ENCODE assay signal across 16 mouse cellular contexts in the genomic region with DNA sequence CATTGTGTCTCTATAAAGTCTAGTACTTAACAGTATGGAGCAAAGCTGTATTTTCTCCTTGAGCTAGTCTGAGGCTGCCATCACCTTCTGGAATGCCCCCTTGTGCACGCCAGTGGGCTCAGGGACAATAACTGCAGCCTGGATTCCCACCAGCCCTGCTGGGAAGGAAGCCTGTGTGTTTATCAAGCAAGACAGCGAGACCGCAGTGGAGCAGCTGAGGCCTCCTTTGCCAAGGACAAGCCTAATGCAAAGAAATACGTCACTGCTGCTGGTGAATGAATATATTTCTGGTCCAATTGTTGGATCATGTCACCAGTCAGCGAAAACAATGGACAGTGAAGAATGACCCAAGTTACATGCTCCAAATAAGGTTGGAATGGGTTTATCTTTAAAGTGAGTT.
A peak's percentile ranks its signal among the peaks of the same experiment; 100 is the strongest.
DNase-seq lines count a peak whose midpoint lies in the region; ATAC-seq and TF ChIP-seq lines count a peak whose summit lies in the region.
"Had no signal": no experiment of that assay in that cellular context is flagged by ENCODE, and none has a peak within 500 bp of the region (broad histone marks: within the 10 kb centered on the region; RNA-seq: fewer than 3 reads in every experiment).

No protein-coding gene starts in this region.

- no peak overlapping the region for H3K4me2 ChIP-seq in hindbrain, postnatal 0 days (ENCODE audit: low read depth, low read length)
- no peak overlapping the region for H3K4me2 ChIP-seq in hindbrain, embryonic 13.5 days
- no peak overlapping the region for H3K4me2 ChIP-seq in forebrain, embryonic 16.5 days (ENCODE audit: low read length)
- H3K4me2 ChIP-seq: intestine, embryonic 15.5 days; liver, embryonic 11.5 days had no signal

- 29% methylated on average over 5 of the region's 5 CpGs for whole genome bisulfite sequencing in hindbrain, postnatal 0 days
- 24% methylated on average over 5 of the region's 5 CpGs for WGBS in hindbrain, embryonic 13.5 days
- 43% methylated on average over 5 of the region's 5 CpGs for WGBS in forebrain, embryonic 16.5 days

- H3K9me3 ChIP-seq in hindbrain, postnatal 0 days (ENCODE audit: low read length) = peaks cover under 1% of the 10 kb centered on the region; the same call in 1 of the 2 replicates
- H3K9me3 ChIP-seq in hindbrain, embryonic 13.5 days = no peaks in the 10 kb centered on the region
- H3K9me3 ChIP-seq in forebrain, embryonic 16.5 days (ENCODE audit: control insufficient read depth, low read length) = no peaks in the 10 kb centered on the region
- H3K9me3 ChIP-seq: G1E; intestine, embryonic 15.5 days; megakaryocyte, embryonic 14.5 days had no signal

- no peak overlapping the region for H3K27ac ChIP-seq in hindbrain, postnatal 0 days
- no peak overlapping the region for H3K27ac ChIP-seq in hindbrain, embryonic 13.5 days
- H3K27ac ChIP-seq in forebrain, embryonic 16.5 days (ENCODE audit: low read length) = no peak overlapping the region
- H3K27ac ChIP-seq: intestine, embryonic 15.5 days; kidney, postnatal 0 days had no signal

- intact Hi-C loops in heart, postnatal 14 days (cut with DNase I) = no loop called here

- H3K36me3 ChIP-seq in hindbrain, postnatal 0 days (ENCODE audit: insufficient read depth, low read length) = no peaks in the 10 kb centered on the region
- H3K36me3 ChIP-seq in hindbrain, embryonic 13.5 days = no peaks in the 10 kb centered on the region
- no peaks in the 10 kb centered on the region for H3K36me3 ChIP-seq in forebrain, embryonic 16.5 days (ENCODE audit: control insufficient read depth, insufficient read depth)
- H3K36me3 ChIP-seq: G1E; intestine, embryonic 15.5 days had no signal

- no peak for TF ChIP-seq CTCF in hindbrain, postnatal 0 days (IDR thresholded peaks at IDR 0.05; ENCODE audit: low read depth)

- peak; percentile 12 for DNase-seq in gastrocnemius, postnatal 10 days
- DNase-seq in gastrocnemius, adult 18-20 months (ENCODE audit: low spot score) = no peak
- peak; percentile 30 for DNase-seq in hindbrain, postnatal 0 days (ENCODE audit: low spot score)
- peak; percentile 6 to 25 for DNase-seq in heart, postnatal 14 days
- peak; percentile 26 for DNase-seq in lung, postnatal 14 days
- DNase-seq: adrenal gland, postnatal 36 days; thymus, postnatal 14 days had no signal

- H3K4me3 ChIP-seq in hindbrain, postnatal 0 days (ENCODE audit: low read length) = no peak overlapping the region
- no peak overlapping the region for H3K4me3 ChIP-seq in hindbrain, embryonic 13.5 days
- H3K4me3 ChIP-seq in forebrain, embryonic 16.5 days (replicated peaks; ENCODE audit: low read length) = no peak overlapping the region
- H3K4me3 ChIP-seq: intestine, embryonic 15.5 days; megakaryocyte, embryonic 14.5 days; myocyte had no signal

- H3K27me3 ChIP-seq in hindbrain, postnatal 0 days (ENCODE audit: insufficient read depth, low read length) = no peaks in the 10 kb centered on the region
- H3K27me3 ChIP-seq in hindbrain, embryonic 13.5 days = no peaks in the 10 kb centered on the region
- no peaks in the 10 kb centered on the region for H3K27me3 ChIP-seq in forebrain, embryonic 16.5 days (replicated peaks; ENCODE audit: control insufficient read depth, insufficient read depth, low read length)
- H3K27me3 ChIP-seq: intestine, embryonic 15.5 days had no signal

- ATAC-seq in hindbrain, postnatal 0 days = 0 out of 2 replicates have a peak, but pooled peaks have one; percentile 32
- ATAC-seq in hindbrain, embryonic 13.5 days (ENCODE audit: low FRiP score) = no peak
- ATAC-seq in activated CD4-positive, CD25-positive, alpha-beta regulatory T cell, adult 4 months = no peak
- ATAC-seq in forebrain, embryonic 16.5 days = no peak
- ATAC-seq: intestine, embryonic 15.5 days had no signal

- no peak overlapping the region for H3K9ac ChIP-seq in hindbrain, postnatal 0 days (replicated peaks; ENCODE audit: low read length)
- no peak overlapping the region for H3K9ac ChIP-seq in hindbrain, embryonic 13.5 days
- no peak overlapping the region for H3K9ac ChIP-seq in forebrain, embryonic 16.5 days (replicated peaks; ENCODE audit: low read depth, low read length)
- H3K9ac ChIP-seq: intestine, embryonic 15.5 days had no signal

- no peaks in the 10 kb centered on the region; the same call in 1 of the 2 replicates for H3K4me1 ChIP-seq in hindbrain, postnatal 0 days (ENCODE audit: insufficient read depth, low read length)
- no peaks in the 10 kb centered on the region; the same call in 1 of the 2 replicates for H3K4me1 ChIP-seq in hindbrain, embryonic 13.5 days (replicated peaks)
- 0 out of 2 replicates have a peak, but pooled peaks cover 2% of the 10 kb centered on the region for H3K4me1 ChIP-seq in forebrain, embryonic 16.5 days (replicated peaks; ENCODE audit: control insufficient read depth, insufficient read depth, low read length)
- H3K4me1 ChIP-seq: intestine, embryonic 15.5 days had no signal
